Mouse (Mus musculus) CH12.LX (cell line): ENCODE results near the gene Slc4a4. TPM values are rescaled to one million over a fixed set of nuclear protein-coding genes. Genes with fewer than 3 reads are reported as not detected.

Source experiments
- DNase-seq: peaks from one replicate; pipeline ENCODE4 v3.0.0-alpha.2; 2013; ENCODE audit errors: extremely low read depth
- H3K27ac ChIP-seq: 2 replicates; pipeline ENCODE4 v1.5.1; 2012; ENCODE audit warnings: low read depth, mild to moderate bottlenecking, control low read depth, moderate library complexity; ENCODE audit not compliant: insufficient read depth
- H3K27me3 ChIP-seq: replicated peaks from 2 replicates; pipeline ENCODE3; 2012; ENCODE audit warnings: inconsistent platforms
- H3K36me3 ChIP-seq, 2 experiments: replicated peaks in 1 of 2; 2 replicates each; pipeline versions ENCODE3 to v1.6.1; 2012; ENCODE audit warnings: inconsistent platforms in 1 of 2, low read length in 1 of 2, mild to moderate bottlenecking in 1 of 2, mixed read lengths in 1 of 2, moderate library complexity in 1 of 2; ENCODE audit not compliant: control insufficient read depth in 1 of 2, insufficient read depth in 1 of 2
- H3K4me1 ChIP-seq, 2 experiments: 2 replicates each; pipeline ENCODE4 v1.6.1; 2012; ENCODE audit warnings: inconsistent platforms in 1 of 2, moderate library complexity in 1 of 2; ENCODE audit not compliant: insufficient read depth in 2 of 2, control insufficient read depth in 1 of 2
- H3K4me2 ChIP-seq: 2 replicates; pipeline ENCODE4 v1.6.1; 2012; ENCODE audit warnings: low read depth, mild to moderate bottlenecking, control low read depth; ENCODE audit not compliant: poor library complexity, insufficient read depth, severe bottlenecking
- H3K4me3 ChIP-seq, 3 experiments: fragments of 150-350 bp in 1 of 3; sonication (generic) in 1 of 3; replicated peaks in 1 of 3; 2 replicates each; pipeline versions ENCODE3 to v1.5.1; 2011 to 2012; ENCODE audit warnings: low read depth in 2 of 3, low read length in 2 of 3, mild to moderate bottlenecking in 2 of 3, moderate library complexity in 2 of 3, control low read depth in 1 of 3, improper control_type of control experiment in 1 of 3, inconsistent platforms in 1 of 3, mixed read lengths in 1 of 3; ENCODE audit not compliant: poor library complexity in 1 of 3
- H3K79me2 ChIP-seq: replicated peaks from 2 replicates; pipeline ENCODE4 v1.6.1; 2012; ENCODE audit warnings: mild to moderate bottlenecking, moderate library complexity; ENCODE audit not compliant: control insufficient read depth, poor library complexity, insufficient read depth, severe bottlenecking; ENCODE audit errors: extremely low read depth
- H3K9ac ChIP-seq: 2 replicates; pipeline ENCODE4 v1.6.1; 2012; ENCODE audit warnings: low read depth, mild to moderate bottlenecking, control low read depth, moderate library complexity; ENCODE audit not compliant: insufficient read depth
- H3K9me3 ChIP-seq: replicated peaks from 2 replicates; pipeline ENCODE3; 2012; ENCODE audit warnings: low read length, inconsistent platforms, mixed read lengths
- BHLHE40 ChIP-seq: IDR thresholded peaks from 2 replicates; pipeline ENCODE4 v1.6.1; 2011; ENCODE audit warnings: mild to moderate bottlenecking, low read depth, low read length, improper control_type of control experiment
- CTCF ChIP-seq, 2 experiments: IDR thresholded peaks in 1 of 2; conservative IDR thresholded peaks in 1 of 2; 2 replicates each; pipeline ENCODE4 v1.5.1; 2011 to 2012; ENCODE audit warnings: low read depth in 2 of 2, low read length in 2 of 2, improper control_type of control experiment in 1 of 2, inconsistent platforms in 1 of 2, mild to moderate bottlenecking in 1 of 2, moderate library complexity in 1 of 2
- ELF1 ChIP-seq: IDR thresholded peaks from 2 replicates; pipeline ENCODE4 v1.6.1; 2014; ENCODE audit warnings: low read depth, mild to moderate bottlenecking, inconsistent platforms, low read length, improper control_type of control experiment
- ETS1 ChIP-seq: conservative IDR thresholded peaks from 2 replicates; pipeline ENCODE4 v1.6.1; 2012; ENCODE audit warnings: low read depth, mild to moderate bottlenecking, inconsistent platforms, low read length, improper control_type of control experiment, moderate library complexity
- GABPA ChIP-seq: IDR thresholded peaks from 2 replicates; pipeline ENCODE4 v1.6.1; 2012; ENCODE audit warnings: low read depth, low read length, improper control_type of control experiment, inconsistent platforms; ENCODE audit not compliant: insufficient replicate concordance
- HCFC1 ChIP-seq: IDR thresholded peaks from 2 replicates; pipeline ENCODE4 v1.6.1; 2012; ENCODE audit warnings: low read depth, mild to moderate bottlenecking, inconsistent platforms, low read length, improper control_type of control experiment
- JUND ChIP-seq: conservative IDR thresholded peaks from 2 replicates; pipeline ENCODE4 v1.6.1; 2011; ENCODE audit warnings: low read depth, low read length, improper control_type of control experiment
- MAFK ChIP-seq: IDR thresholded peaks from 2 replicates; pipeline ENCODE4 v1.6.1; 2011; ENCODE audit warnings: low read length, improper control_type of control experiment; ENCODE audit not compliant: insufficient replicate concordance
- MAX ChIP-seq: IDR thresholded peaks from 2 replicates; pipeline ENCODE4 v1.6.1; 2011; ENCODE audit warnings: low read length, improper control_type of control experiment
- MAZ ChIP-seq: IDR thresholded peaks from 2 replicates; pipeline ENCODE4 v1.6.1; 2012; ENCODE audit warnings: low read depth, mild to moderate bottlenecking, inconsistent platforms, low read length, improper control_type of control experiment, moderate library complexity
- MEF2A ChIP-seq: IDR thresholded peaks from 2 replicates; pipeline ENCODE4 v1.6.1; 2014; ENCODE audit warnings: low read depth, mild to moderate bottlenecking, inconsistent platforms, low read length, improper control_type of control experiment, borderline replicate concordance
- MXI1 ChIP-seq: IDR thresholded peaks from 2 replicates; pipeline ENCODE4 v1.6.1; 2011; ENCODE audit warnings: mild to moderate bottlenecking, low read depth, low read length, improper control_type of control experiment
- NELFE ChIP-seq: IDR thresholded peaks from 2 replicates; pipeline ENCODE4 v1.6.1; 2011; ENCODE audit warnings: low read depth, low read length, improper control_type of control experiment
- NRF1 ChIP-seq: IDR thresholded peaks from 2 replicates; pipeline ENCODE4 v1.6.1; 2014; ENCODE audit warnings: low read depth, mild to moderate bottlenecking, inconsistent platforms, low read length, improper control_type of control experiment, moderate library complexity
- PAX5 ChIP-seq: IDR thresholded peaks from 2 replicates; pipeline ENCODE4 v1.6.1; 2012; ENCODE audit warnings: low read length, inconsistent platforms, mixed read lengths
- POLR2A ChIP-seq: IDR thresholded peaks from 2 replicates; pipeline ENCODE4 v1.6.1; 2011; ENCODE audit warnings: low read depth, mild to moderate bottlenecking, improper control_type of control experiment, low read length
- RAD21 ChIP-seq: IDR thresholded peaks from 2 replicates; pipeline ENCODE4 v1.6.1; 2011; ENCODE audit warnings: low read depth, mild to moderate bottlenecking, low read length, improper control_type of control experiment, moderate library complexity
- RCOR1 ChIP-seq: conservative IDR thresholded peaks from 2 replicates; pipeline ENCODE4 v1.6.1; 2012; ENCODE audit warnings: low read depth, mild to moderate bottlenecking, inconsistent platforms, low read length, improper control_type of control experiment
- SIN3A ChIP-seq: IDR thresholded peaks from 2 replicates; pipeline ENCODE4 v1.6.1; 2012; ENCODE audit warnings: low read length, improper control_type of control experiment, inconsistent platforms
- SMC3 ChIP-seq: IDR thresholded peaks from 2 replicates; pipeline ENCODE4 v1.6.1; 2011; ENCODE audit warnings: low read depth, low read length, improper control_type of control experiment
- TBP ChIP-seq: conservative IDR thresholded peaks from 2 replicates; pipeline ENCODE4 v1.6.1; 2011; ENCODE audit warnings: low read depth, low read length, improper control_type of control experiment
- TCF12 ChIP-seq: IDR thresholded peaks from 2 replicates; pipeline ENCODE4 v1.6.1; 2014; ENCODE audit warnings: low read depth, mild to moderate bottlenecking, inconsistent platforms, low read length, improper control_type of control experiment
- UBTF ChIP-seq: IDR thresholded peaks from 2 replicates; pipeline ENCODE4 v1.6.1; 2012; ENCODE audit warnings: low read depth, mild to moderate bottlenecking, inconsistent platforms, low read length, improper control_type of control experiment, moderate library complexity
- USF2 ChIP-seq: conservative IDR thresholded peaks from 2 replicates; pipeline ENCODE4 v1.6.1; 2011; ENCODE audit warnings: low read depth, low read length, improper control_type of control experiment
- ZC3H11A ChIP-seq: IDR thresholded peaks from 2 replicates; pipeline ENCODE4 v1.6.1; 2012; ENCODE audit warnings: low read depth, mild to moderate bottlenecking, inconsistent platforms, low read length, improper control_type of control experiment
- ZKSCAN1 ChIP-seq: IDR thresholded peaks from 2 replicates; pipeline ENCODE4 v1.6.1; 2012; ENCODE audit warnings: low read depth, inconsistent platforms, low read length, improper control_type of control experiment, borderline replicate concordance
- ZNF384 ChIP-seq: IDR thresholded peaks from 2 replicates; pipeline ENCODE4 v1.6.1; 2012; ENCODE audit warnings: low read depth, low read length, improper control_type of control experiment, inconsistent platforms
- dilution Hi-C: fragments of 300-500 bp; cut with MboI; formaldehyde crosslinking; loops from 2 replicates; pipeline ENCODE4 v1.14.3; 2020; ENCODE audit warnings: low sequenced_read_pairs; ENCODE audit not compliant: extremely low pct_unique_long_range_greater_than_20kb, extremely low pct_ligation_motif_present
- in situ Hi-C: fragments of 300-500 bp; cut with MboI; formaldehyde crosslinking; loops from 3 replicates; pipeline ENCODE4 v1.14.3; 2019; ENCODE audit warnings: low sequenced_read_pairs, low pct_ligation_motif_present, low pct_unique_long_range_greater_than_20kb, mixed read lengths
- polyA plus RNA-seq: library from polyadenylated mRNA; unstranded; fragments of >175 nt; gene quantifications from 2 replicates; pipeline ENCODE4 v1.2.1, GENCODE M21; 2012; ENCODE audit warnings: low read depth; ENCODE audit not compliant: insufficient read length
- total RNA-seq, 2 experiments: library from RNA; depleted of rRNA; stranded (reverse); fragments of 300-350 nt in 1 of 2; fragments of >200 nt in 1 of 2; gene quantifications; 2 replicates each; pipeline ENCODE4 v1.2.3; 2012 to 2014

Slc4a4 gene
- total and polyA plus RNA-seq, 3 experiments: not detected

GRCm38 (mm10) chr5:88961351-88961761, 74.7 kb downstream of the Slc4a4 start:
- no peak for DNase-seq
- in situ Hi-C loops: no loop called here
- Histone ChIP-seq H3K4me3 (no peak overlapping the region), H3K79me2 (no peaks in the 10 kb centered on the region), H3K4me1 (peaks cover 0 to 8% of the 10 kb centered on the region in 2 experiments; a peak in 1 of 4 replicates), H3K9me3 (no peaks in the 10 kb centered on the region), H3K9ac (no peak overlapping the region), H3K27ac (no peak overlapping the region), H3K36me3 (no peaks in the 10 kb centered on the region), H3K4me2 (no peak overlapping the region), H3K27me3 (no peaks in the 10 kb centered on the region)
- TF ChIP-seq SIN3A (no peak), ELF1 (no peak), MAZ (no peak), BHLHE40 (no peak), MAFK (no peak), JUND (no peak), SMC3 (no peak), UBTF (no peak), MXI1 (no peak), TBP (no peak), MEF2A (no peak)
- dilution Hi-C loops: no loop called here

- H3K4me3 ChIP-seq: no peak overlapping the region
- no peak overlapping the region for H3K27ac ChIP-seq
- in situ Hi-C loops: no loop called here
- H3K9ac ChIP-seq: no peak overlapping the region
- TF ChIP-seq ETS1: no peak
- TF ChIP-seq HCFC1: no peak
- TF ChIP-seq POLR2A: no peak
- TF ChIP-seq, all 38 proteins: peak for 0
- H3K9me3 ChIP-seq: no peaks in the 10 kb centered on the region
- dilution Hi-C loops: no loop called here
- no peak for DNase-seq
- peaks cover 0 to 8% of the 10 kb centered on the region in 2 experiments; a peak in 1 of 4 replicates for H3K4me1 ChIP-seq
- no peaks in the 10 kb centered on the region for H3K79me2 ChIP-seq
- no peaks in the 10 kb centered on the region for H3K27me3 ChIP-seq
- no peaks in the 10 kb centered on the region for H3K36me3 ChIP-seq
- H3K4me2 ChIP-seq: no peak overlapping the region
Measured at GRCm38 (mm10) chr5:88964685-88965290, 78.2 kb downstream of the Slc4a4 start.

DNA sequence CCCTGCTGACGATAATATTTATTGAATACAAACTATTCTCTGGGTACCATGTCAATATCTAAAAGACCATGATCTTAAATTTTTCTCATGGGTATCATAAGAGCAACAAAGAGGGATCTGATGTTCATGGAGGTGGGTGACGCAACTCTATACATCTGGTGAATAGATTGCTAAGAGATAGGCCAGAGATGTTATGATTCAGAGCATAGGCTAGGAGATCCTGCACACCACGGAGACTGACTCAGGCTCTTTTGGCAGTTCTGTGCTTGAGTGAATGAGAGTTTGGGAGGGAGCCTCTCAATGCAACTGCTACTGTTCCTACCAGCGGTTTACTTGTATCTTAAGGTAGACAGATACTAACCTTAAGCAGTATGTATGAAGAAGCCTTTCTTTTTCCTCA, 79.9 kb downstream of the Slc4a4 start:
- no peak for DNase-seq
- Histone ChIP-seq H3K27ac (no peak overlapping the region), H3K9ac (no peak overlapping the region), H3K36me3 (no peaks in the 10 kb centered on the region), H3K4me3 (no peak overlapping the region), H3K9me3 (no peaks in the 10 kb centered on the region), H3K27me3 (no peaks in the 10 kb centered on the region), H3K4me2 (no peak overlapping the region), H3K79me2 (no peaks in the 10 kb centered on the region), H3K4me1 (peaks cover 0 to 3% of the 10 kb centered on the region in 2 experiments; a peak in 1 of 4 replicates)
- dilution Hi-C loops (no loop called here), in situ Hi-C loops (no loop called here)
- TF ChIP-seq RAD21: no peak
- TF ChIP-seq GABPA: no peak
- no peak for TF ChIP-seq SIN3A
- TF ChIP-seq ZKSCAN1: no peak
- TF ChIP-seq ETS1: no peak
- TF ChIP-seq ZNF384: no peak
- TF ChIP-seq CTCF (conservative IDR thresholded peaks at IDR 0.05 in 1 of 2, IDR thresholded peaks at IDR 0.05 in 1 of 2; ENCODE audit: low read depth in 2 of 2, low read length in 2 of 2): no peak
- TF ChIP-seq JUND: no peak
- no peak for TF ChIP-seq RCOR1
- no peak for TF ChIP-seq PAX5
- TF ChIP-seq NELFE: no peak
- no peak for TF ChIP-seq NRF1
- no peak for TF ChIP-seq ZC3H11A
- TF ChIP-seq MAX: no peak
- no peak for TF ChIP-seq UBTF
- no peak for TF ChIP-seq TCF12
- no peak for TF ChIP-seq USF2
